Mouse (Mus musculus) MEL (cell line): ENCODE data around the gene Olfr1211. TPM values are rescaled to one million over a fixed set of nuclear protein-coding genes. Genes with fewer than 3 reads are reported as not detected.

ENCODE experiments used
- DNase-seq: peaks from one replicate; pipeline ENCODE4 v3.0.0; 2011; ENCODE audit warnings: low read depth, low spot score
- H3K27ac ChIP-seq: 2 replicates; pipeline ENCODE4 v1.5.1; 2012; ENCODE audit warnings: low read depth, mild to moderate bottlenecking, control low read depth, low read length, moderate library complexity; ENCODE audit not compliant: control insufficient read depth
- H3K27me3 ChIP-seq, 2 experiments: fragments of 150-350 bp in 1 of 2; sonication (generic) in 1 of 2; 2 replicates each; pipeline ENCODE4 v1.6.1; 2012; ENCODE audit warnings: low read length in 2 of 2, mild to moderate bottlenecking in 2 of 2, improper control_type of control experiment in 1 of 2, moderate library complexity in 1 of 2; ENCODE audit not compliant: insufficient read depth in 2 of 2, control insufficient read depth in 1 of 2
- H3K36me3 ChIP-seq, 2 experiments: 2 replicates each; pipeline ENCODE4 v1.6.1; 2012 to 2014; ENCODE audit warnings: low read length in 2 of 2, improper control_type of control experiment in 1 of 2, inconsistent platforms in 1 of 2, mild to moderate bottlenecking in 1 of 2; ENCODE audit not compliant: insufficient read depth in 2 of 2, control insufficient read depth in 1 of 2
- H3K4me1 ChIP-seq, 2 experiments: fragments of 150-350 bp in 1 of 2; sonication (generic) in 1 of 2; 2 replicates each; pipeline ENCODE4 v1.6.1; 2012; ENCODE audit warnings: low read length in 2 of 2, improper control_type of control experiment in 1 of 2, mild to moderate bottlenecking in 1 of 2; ENCODE audit not compliant: insufficient read depth in 2 of 2, control insufficient read depth in 1 of 2
- H3K4me3 ChIP-seq, 2 experiments: fragments of 150-350 bp in 1 of 2; sonication (generic) in 1 of 2; 2 replicates each; pipeline ENCODE4 v1.5.1; 2012; ENCODE audit warnings: low read depth in 2 of 2, low read length in 2 of 2, mild to moderate bottlenecking in 2 of 2, moderate library complexity in 2 of 2, control low read depth in 1 of 2, improper control_type of control experiment in 1 of 2; ENCODE audit not compliant: control insufficient read depth in 1 of 2, insufficient read depth in 1 of 2
- H3K79me2 ChIP-seq: 2 replicates; pipeline ENCODE4 v1.6.1; 2012; ENCODE audit warnings: mild to moderate bottlenecking, low read length, moderate library complexity; ENCODE audit not compliant: control insufficient read depth, poor library complexity, insufficient read depth
- H3K9ac ChIP-seq: 2 replicates; pipeline ENCODE4 v1.6.1; 2012; ENCODE audit warnings: low read depth, mild to moderate bottlenecking, control low read depth, low read length, moderate library complexity; ENCODE audit not compliant: control insufficient read depth, poor library complexity, severe bottlenecking
- H3K9me3 ChIP-seq: fragments of 150-350 bp; sonication (generic); replicated peaks from 2 replicates; pipeline ENCODE4 v1.6.1; 2012; ENCODE audit warnings: mild to moderate bottlenecking, low read length, improper control_type of control experiment, moderate library complexity; ENCODE audit not compliant: insufficient read depth
- BHLHE40 ChIP-seq: IDR thresholded peaks from 2 replicates; pipeline ENCODE4 v1.6.1; 2012; ENCODE audit warnings: low read depth, mild to moderate bottlenecking, inconsistent platforms, low read length, improper control_type of control experiment, borderline replicate concordance
- CTCF ChIP-seq, 3 experiments: IDR thresholded peaks in 2 of 3; conservative IDR thresholded peaks in 1 of 3; 2 replicates each; pipeline ENCODE4 v1.5.1; 2011 to 2012; ENCODE audit warnings: low read length in 3 of 3, low read depth in 2 of 3, mild to moderate bottlenecking in 2 of 3, improper control_type of control experiment in 1 of 3, inconsistent platforms in 1 of 3, mixed read lengths in 1 of 3, moderate library complexity in 1 of 3; ENCODE audit not compliant: control insufficient read depth in 1 of 3, insufficient read depth in 1 of 3, poor library complexity in 1 of 3, severe bottlenecking in 1 of 3
- E2F4 ChIP-seq: IDR thresholded peaks from 2 replicates; pipeline ENCODE4 v1.6.1; 2011; ENCODE audit warnings: low read depth, low read length, improper control_type of control experiment, borderline replicate concordance
- EP300 ChIP-seq, 2 experiments: IDR thresholded peaks; 2 replicates each; pipeline ENCODE4 v1.6.1; 2011; ENCODE audit warnings: improper control_type of control experiment in 2 of 2, low read length in 2 of 2, low read depth in 1 of 2, mild to moderate bottlenecking in 1 of 2
- KAT2A ChIP-seq: conservative IDR thresholded peaks from 2 replicates; pipeline ENCODE4 v1.6.1; 2012; ENCODE audit warnings: low read depth, low read length, improper control_type of control experiment, inconsistent platforms
- MAX ChIP-seq: IDR thresholded peaks from 2 replicates; pipeline ENCODE4 v1.6.1; 2011; ENCODE audit warnings: low read length, improper control_type of control experiment
- MEF2A ChIP-seq: IDR thresholded peaks from 2 replicates; pipeline ENCODE4 v1.6.1; 2014; ENCODE audit warnings: low read depth, mild to moderate bottlenecking, inconsistent platforms, low read length, improper control_type of control experiment; ENCODE audit not compliant: poor library complexity, insufficient replicate concordance, severe bottlenecking; ENCODE audit errors: extremely low read depth
- MYC ChIP-seq: IDR thresholded peaks from 2 replicates; pipeline ENCODE4 v1.6.1; 2011; ENCODE audit warnings: low read depth, mild to moderate bottlenecking, low read length, improper control_type of control experiment, moderate library complexity
- NELFE ChIP-seq: IDR thresholded peaks from 2 replicates; pipeline ENCODE4 v1.6.1; 2011; ENCODE audit warnings: low read depth, low read length, improper control_type of control experiment
- SIN3A ChIP-seq: IDR thresholded peaks from 2 replicates; pipeline ENCODE4 v1.6.1; 2012; ENCODE audit warnings: low read length, improper control_type of control experiment, inconsistent platforms
- TAL1 ChIP-seq: IDR thresholded peaks from 2 replicates; pipeline ENCODE4 v1.6.1; 2012; ENCODE audit warnings: mild to moderate bottlenecking, inconsistent platforms, low read length, moderate library complexity, mixed read lengths
- TBP ChIP-seq: IDR thresholded peaks from 2 replicates; pipeline ENCODE4 v1.8.0; 2011; ENCODE audit warnings: low read depth, low read length, improper control_type of control experiment
- TCF12 ChIP-seq: IDR thresholded peaks from 2 replicates; pipeline ENCODE4 v1.6.1; 2014; ENCODE audit warnings: low read depth, mild to moderate bottlenecking, inconsistent platforms, low read length, improper control_type of control experiment, moderate library complexity
- UBTF ChIP-seq: IDR thresholded peaks from 2 replicates; pipeline ENCODE4 v1.6.1; 2012; ENCODE audit warnings: low read depth, mild to moderate bottlenecking, inconsistent platforms, low read length, improper control_type of control experiment, moderate library complexity, borderline replicate concordance; ENCODE audit not compliant: insufficient read depth
- ZKSCAN1 ChIP-seq: IDR thresholded peaks from 2 replicates; pipeline ENCODE4 v1.6.1; 2012; ENCODE audit warnings: low read depth, mild to moderate bottlenecking, inconsistent platforms, low read length, improper control_type of control experiment, moderate library complexity
- ZNF384 ChIP-seq: IDR thresholded peaks from 2 replicates; pipeline ENCODE4 v1.6.1; 2012; ENCODE audit warnings: low read depth, mild to moderate bottlenecking, inconsistent platforms, low read length, improper control_type of control experiment
- polyA plus RNA-seq, 2 experiments: library from polyadenylated mRNA; stranded (reverse) in 1 of 2; unstranded in 1 of 2; fragments of >175 nt in 1 of 2; fragments of >200 nt in 1 of 2; gene quantifications; 2 replicates each; pipeline versions ENCODE4 v1.2.1 to v1.2.4; 2012; ENCODE audit warnings: low replicate concordance in 2 of 2, low read depth in 1 of 2; ENCODE audit not compliant: insufficient read length in 2 of 2, insufficient read depth in 1 of 2, missing spikeins in 1 of 2
- total RNA-seq: library from RNA; depleted of rRNA; stranded (reverse); fragments of 300-350 nt; gene quantifications from 2 replicates; pipeline ENCODE4 v1.2.3, GENCODE M21; 2012; rRNA removed

Olfr1211 gene
- total and polyA plus RNA-seq, 3 experiments: not detected

- no peak for TF ChIP-seq MEF2A
- TF ChIP-seq KAT2A: no peak
- TF ChIP-seq SIN3A: no peak
- TF ChIP-seq BHLHE40: no peak
- TF ChIP-seq MYC: no peak
- Histone ChIP-seq H3K4me1 (no peaks in the 10 kb centered on the region), H3K36me3 (no peaks in the 10 kb centered on the region), H3K27ac (no peak within 1 kb of the TSS), H3K9ac (no peak within 1 kb of the TSS), H3K27me3 (no peaks in the 10 kb centered on the region), H3K4me3 (no peak within 1 kb of the TSS), H3K9me3 (no peaks in the 10 kb centered on the region), H3K79me2 (no peaks in the 10 kb centered on the region)
- DNase-seq: no peak
Measured at GRCm38 (mm10) chr2:88915057-88915456, 22.9 kb downstream of the Olfr1211 start, which contains the start of gene Olfr1209. TSS of gene Olfr1209 (minus strand) at chr2:88915157.

- Histone ChIP-seq H3K4me3 (no peak within 1 kb of the TSS), H3K36me3 (no peaks in the 10 kb centered on the region), H3K79me2 (no peaks in the 10 kb centered on the region), H3K4me1 (no peaks in the 10 kb centered on the region), H3K9ac (no peak within 1 kb of the TSS), H3K27ac (no peak within 1 kb of the TSS), H3K9me3 (no peaks in the 10 kb centered on the region), H3K27me3 (no peaks in the 10 kb centered on the region)
- TF ChIP-seq NELFE: no peak
- TF ChIP-seq ZKSCAN1: no peak
- TF ChIP-seq MAX: no peak
- no peak for TF ChIP-seq TBP
- TF ChIP-seq ZNF384: no peak
- TF ChIP-seq TCF12: no peak
- no peak for TF ChIP-seq UBTF
- TF ChIP-seq TAL1: no peak
- TF ChIP-seq EP300 (IDR thresholded peaks at IDR 0.05; ENCODE audit: low read depth in 1 of 2, low read length in 2 of 2): no peak
- TF ChIP-seq CTCF (IDR thresholded peaks at IDR 0.05 in 2 of 3, conservative IDR thresholded peaks at IDR 0.05 in 1 of 3; ENCODE audit: control insufficient read depth in 1 of 3, insufficient read depth in 1 of 3, low read depth in 2 of 3, low read length in 3 of 3, poor library complexity in 1 of 3, severe bottlenecking in 1 of 3): no peak
- no peak for TF ChIP-seq E2F4
- DNase-seq: no peak
Measured at GRCm38 (mm10) chr2:88902211-88902610, 35.7 kb downstream of the Olfr1211 start, which contains the start of gene Olfr1208. TSS of gene Olfr1208 (minus strand) at chr2:88902311.

Other genes with a start within 250 kb of the Olfr1211 start
- gene Olfr1195, start 248.9 kb downstream of the Olfr1211 start, total RNA-seq: not detected in 2 replicates
- gene Olfr1195, start 248.9 kb downstream of the Olfr1211 start, polyA plus RNA-seq: not detected
- not detected in 2 replicates for gene Olfr1196, start 233.5 kb downstream of the Olfr1211 start, total RNA-seq
- not detected for gene Olfr1196, start 233.5 kb downstream of the Olfr1211 start, polyA plus RNA-seq
- gene Olfr1197, start 205.7 kb downstream of the Olfr1211 start, total RNA-seq: not detected in 2 replicates
- not detected for gene Olfr1197, start 205.7 kb downstream of the Olfr1211 start, polyA plus RNA-seq
- gene Olfr1198, start 186.7 kb downstream of the Olfr1211 start, total RNA-seq: not detected in 2 replicates
- not detected for gene Olfr1198, start 186.7 kb downstream of the Olfr1211 start, polyA plus RNA-seq
- gene Olfr1199, start 177.6 kb downstream of the Olfr1211 start, total RNA-seq: not detected in 2 replicates
- not detected for gene Olfr1199, start 177.6 kb downstream of the Olfr1211 start, polyA plus RNA-seq
- gene Olfr1200, start 167.6 kb downstream of the Olfr1211 start, total RNA-seq: not detected in 2 replicates
- not detected for gene Olfr1200, start 167.6 kb downstream of the Olfr1211 start, polyA plus RNA-seq
- not detected in 2 replicates for gene Olfr1201, start 145.1 kb downstream of the Olfr1211 start, total RNA-seq
- not detected for gene Olfr1201, start 145.1 kb downstream of the Olfr1211 start, polyA plus RNA-seq
- not detected in 2 replicates for gene Olfr1202, start 123.6 kb downstream of the Olfr1211 start, total RNA-seq
- not detected for gene Olfr1202, start 123.6 kb downstream of the Olfr1211 start, polyA plus RNA-seq
- not detected in 2 replicates for gene Olfr1205, start 108.4 kb downstream of the Olfr1211 start, total RNA-seq
- not detected for gene Olfr1205, start 108.4 kb downstream of the Olfr1211 start, polyA plus RNA-seq
- not detected in 2 replicates for gene Olfr1204, start 88.8 kb downstream of the Olfr1211 start, total RNA-seq
- not detected for gene Olfr1204, start 88.8 kb downstream of the Olfr1211 start, polyA plus RNA-seq
- gene Olfr1206, start 74.9 kb downstream of the Olfr1211 start, total RNA-seq: not detected in 2 replicates
- not detected for gene Olfr1206, start 74.9 kb downstream of the Olfr1211 start, polyA plus RNA-seq
- not detected in 2 replicates for gene Olfr1208, start 35.8 kb downstream of the Olfr1211 start, total RNA-seq
- gene Olfr1208, start 35.8 kb downstream of the Olfr1211 start, polyA plus RNA-seq: not detected
- gene Olfr1209, start 23.0 kb downstream of the Olfr1211 start, total RNA-seq: not detected in 2 replicates
- gene Olfr1209, start 23.0 kb downstream of the Olfr1211 start, polyA plus RNA-seq: not detected
- gene Olfr1212, start 15.9 kb upstream of the Olfr1211 start, total RNA-seq: not detected in 2 replicates
- gene Olfr1212, start 15.9 kb upstream of the Olfr1211 start, polyA plus RNA-seq: not detected
- not detected in 2 replicates for gene Gm13762, start 42.2 kb upstream of the Olfr1211 start, total RNA-seq
- not detected for gene Gm13762, start 42.2 kb upstream of the Olfr1211 start, polyA plus RNA-seq
- gene Olfr1214, start 54.5 kb upstream of the Olfr1211 start, total RNA-seq: not detected in 2 replicates
- not detected for gene Olfr1214, start 54.5 kb upstream of the Olfr1211 start, polyA plus RNA-seq
- not detected in 2 replicates for gene Olfr1215, start 68.9 kb upstream of the Olfr1211 start, total RNA-seq
- gene Olfr1215, start 68.9 kb upstream of the Olfr1211 start, polyA plus RNA-seq: not detected
- gene Olfr1216, start 80.2 kb upstream of the Olfr1211 start, total RNA-seq: not detected in 2 replicates
- not detected for gene Olfr1216, start 80.2 kb upstream of the Olfr1211 start, polyA plus RNA-seq
- gene Olfr1217, start 94.0 kb upstream of the Olfr1211 start, total RNA-seq: not detected in 2 replicates
- under 1 TPM in 1 of 2 experiments, not detected in 1; 0.03 TPM for gene Olfr1217, start 94.0 kb upstream of the Olfr1211 start, polyA plus RNA-seq
- not detected in 2 replicates for gene Olfr1218, start 123.1 kb upstream of the Olfr1211 start, total RNA-seq
- not detected for gene Olfr1218, start 123.1 kb upstream of the Olfr1211 start, polyA plus RNA-seq
- gene Olfr1219, start 145.4 kb upstream of the Olfr1211 start, total RNA-seq: not detected in 2 replicates
- gene Olfr1219, start 145.4 kb upstream of the Olfr1211 start, polyA plus RNA-seq: not detected
- not detected in 2 replicates for gene Olfr1220, start 168.7 kb upstream of the Olfr1211 start, total RNA-seq
- gene Olfr1220, start 168.7 kb upstream of the Olfr1211 start, polyA plus RNA-seq: not detected
- not detected in 2 replicates for gene Olfr1221, start 179.2 kb upstream of the Olfr1211 start, total RNA-seq
- not detected for gene Olfr1221, start 179.2 kb upstream of the Olfr1211 start, polyA plus RNA-seq
- not detected in 2 replicates for gene Olfr1222, start 194.9 kb upstream of the Olfr1211 start, total RNA-seq
- gene Olfr1222, start 194.9 kb upstream of the Olfr1211 start, polyA plus RNA-seq: not detected
- not detected in 2 replicates for gene Olfr1223, start 213.4 kb upstream of the Olfr1211 start, total RNA-seq
- not detected for gene Olfr1223, start 213.4 kb upstream of the Olfr1211 start, polyA plus RNA-seq
- gene Olfr1224-ps1, start 226.0 kb upstream of the Olfr1211 start, total RNA-seq: not detected in 2 replicates
- not detected for gene Olfr1224-ps1, start 226.0 kb upstream of the Olfr1211 start, polyA plus RNA-seq
- not detected in 2 replicates for gene Olfr1225, start 236.6 kb upstream of the Olfr1211 start, total RNA-seq
- gene Olfr1225, start 236.6 kb upstream of the Olfr1211 start, polyA plus RNA-seq: not detected